Mouse (Mus musculus): Measurements from ENCODE around the gene Gm867.

DNA sequence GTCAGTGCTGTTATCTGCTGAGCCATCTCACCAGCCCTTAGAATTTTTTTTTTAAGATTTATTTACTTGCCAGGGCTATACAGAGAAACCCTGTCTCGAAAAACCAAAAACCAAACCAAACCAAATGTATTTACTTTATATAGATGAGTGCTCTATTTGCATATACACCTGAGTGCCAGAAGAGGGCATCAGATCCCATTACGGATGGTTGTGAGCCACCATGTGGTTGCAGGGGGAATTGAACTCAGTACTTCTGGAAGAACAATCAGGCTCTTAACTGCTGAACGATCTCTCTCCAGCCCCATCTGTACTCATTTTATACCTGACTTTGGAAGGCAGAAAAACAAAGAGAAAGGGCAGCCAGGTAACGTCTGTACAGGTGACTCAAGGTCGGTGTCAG, 34.7 kb upstream of the Gm867 start:
- TF ChIP-seq CTCF (IDR thresholded peaks at IDR 0.05; ENCODE audit: extremely low read depth, insufficient read depth, low read length), result peak; percentile 50
- no peak for TF ChIP-seq POLR2A (IDR thresholded peaks at IDR 0.05; ENCODE audit: extremely low read depth, insufficient read depth, low read length)
